Mouse (Mus musculus) liver, embryonic 13.5 days (tissue): Measurements from ENCODE around the gene Cd69. TPM values are rescaled to one million over a fixed set of nuclear protein-coding genes. Genes with fewer than 3 reads are reported as not detected.

Experiments
- ATAC-seq: fragments of 200-750 bp; cut with Nextera tagmentation; 2 replicates; pipeline ENCODE4 v1.8.0; 2017; ENCODE audit warnings: low read depth, mild to moderate bottlenecking, moderate number of reproducible peaks, moderate library complexity
- DNase-seq: peaks from one replicate; pipeline ENCODE4 v3.0.0; 2022
- H3K27ac ChIP-seq: fragments of 300-500 bp; sonication (generic); 2 replicates; pipeline ENCODE4 v1.5.1; 2015; ENCODE audit warnings: moderate library complexity, mild to moderate bottlenecking, inconsistent platforms
- H3K27me3 ChIP-seq: fragments of 300-500 bp; sonication (generic); 2 replicates; pipeline ENCODE4 v1.6.1; 2015; ENCODE audit warnings: mild to moderate bottlenecking, inconsistent platforms
- H3K36me3 ChIP-seq: fragments of 300-500 bp; sonication (generic); 2 replicates; pipeline ENCODE4 v1.6.1; 2015; ENCODE audit warnings: mild to moderate bottlenecking, inconsistent platforms
- H3K4me1 ChIP-seq: fragments of 300-500 bp; sonication (generic); replicated peaks from 2 replicates; pipeline ENCODE4 v1.6.1; 2015; ENCODE audit warnings: inconsistent platforms
- H3K4me2 ChIP-seq: fragments of 300-500 bp; sonication (generic); 2 replicates; pipeline ENCODE4 v1.6.1; 2015; ENCODE audit warnings: inconsistent platforms, mild to moderate bottlenecking, moderate library complexity
- H3K4me3 ChIP-seq: fragments of 300-500 bp; sonication (generic); replicated peaks from 2 replicates; pipeline ENCODE4 v1.5.1; 2015; ENCODE audit warnings: mild to moderate bottlenecking, inconsistent platforms
- H3K9ac ChIP-seq: fragments of 300-500 bp; sonication (generic); 2 replicates; pipeline ENCODE4 v1.6.1; 2015; ENCODE audit warnings: mild to moderate bottlenecking, inconsistent platforms
- H3K9me3 ChIP-seq: fragments of 300-500 bp; sonication (generic); replicated peaks from 2 replicates; pipeline ENCODE4 v1.6.1; 2016; ENCODE audit warnings: inconsistent platforms
- WGBS: fragments of 180-500 bp; shearing (Covaris S2); methylation state at CpG from one replicate; pipeline ENCODE4 v1.1.7; 2015; ENCODE audit not compliant: insufficient replicate concordance; 5-methylcytosine and 5-hydroxymethylcytosine counted together
- polyA plus RNA-seq: library from polyadenylated mRNA; unstranded; fragments of >200 nt; fragmentation: Nextera tagmentation; extraction: Ambion mirVana; gene quantifications from 2 replicates; pipeline ENCODE4 v1.2.1, GENCODE M21; 2015

The Cd69 gene
- polyA plus RNA-seq, 1 experiment from 2014 or later: 0.91 TPM

DNA sequence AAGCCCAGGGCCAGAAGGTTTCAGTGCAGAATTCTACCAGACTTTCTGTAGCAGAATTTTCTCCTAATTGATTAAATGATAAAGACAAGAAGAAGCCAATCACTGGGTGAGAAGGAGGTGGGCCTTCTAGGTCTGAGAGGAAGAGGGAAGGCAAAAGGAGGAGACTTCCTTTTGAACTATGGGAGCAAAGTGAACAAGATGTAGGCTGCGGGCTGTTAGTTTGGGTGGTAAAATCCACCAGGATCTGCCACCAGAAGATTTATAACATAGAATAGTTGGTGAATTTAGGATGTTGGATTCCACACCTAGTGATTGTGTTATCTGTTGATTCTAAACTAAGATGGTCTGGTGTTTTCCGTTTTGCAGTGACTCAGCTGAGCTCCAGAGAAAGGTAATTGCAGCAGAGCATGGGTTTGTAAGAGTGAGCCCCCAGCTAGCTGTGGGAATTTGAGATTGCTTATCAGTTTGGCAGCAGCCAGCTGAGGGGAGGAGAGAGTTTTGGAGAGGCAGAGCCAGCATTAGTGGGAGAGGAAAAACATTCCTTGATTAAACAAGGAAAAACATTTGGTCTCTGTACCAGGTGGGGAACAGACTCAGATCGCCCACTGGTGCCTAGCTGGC lies 55.2 kb downstream of the Cd69 start:
- H3K27ac ChIP-seq: peak overlapping the region; percentile 50
- 51% methylated on average over 3 of the region's 3 CpGs for WGBS
- no peaks in the 10 kb centered on the region for H3K27me3 ChIP-seq
- ATAC-seq (peak; percentile 77), DNase-seq (peak; percentile 50)
- H3K36me3 ChIP-seq: no peaks in the 10 kb centered on the region
- no peak overlapping the region for H3K9ac ChIP-seq
- peaks cover 56% of the 10 kb centered on the region for H3K4me1 ChIP-seq
- H3K9me3 ChIP-seq: no peaks in the 10 kb centered on the region
- no peak overlapping the region for H3K4me3 ChIP-seq
- H3K4me2 ChIP-seq: peak overlapping the region; percentile 38

DNA sequence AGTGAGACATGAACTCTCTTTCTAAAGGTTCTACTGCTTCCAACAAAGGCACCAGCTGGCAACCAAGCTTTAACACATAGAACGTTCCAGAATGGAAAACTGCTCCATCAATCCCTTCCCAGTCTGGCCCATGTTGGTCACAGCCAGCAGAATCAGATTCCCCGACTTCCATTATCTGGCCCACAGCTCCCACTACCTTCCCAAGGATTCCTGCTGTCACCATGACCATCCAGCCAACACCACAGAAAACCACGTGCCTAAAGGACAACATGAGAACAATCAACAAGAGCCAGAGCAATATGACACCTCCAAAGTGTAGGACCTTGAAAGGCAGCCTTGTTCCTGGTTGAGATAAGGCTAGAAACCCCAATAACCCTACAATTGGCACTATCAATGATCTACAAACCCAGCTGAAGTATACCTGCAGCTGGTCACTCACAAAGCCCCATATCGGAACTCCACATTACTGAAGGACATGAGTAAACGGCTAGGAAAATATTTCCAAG lies 57.0 kb downstream of the Cd69 start:
- no peak for DNase-seq
- H3K4me2 ChIP-seq: no peak overlapping the region
- H3K9me3 ChIP-seq: no peaks in the 10 kb centered on the region
- no peak for ATAC-seq
- H3K4me3 ChIP-seq: no peak overlapping the region
- no peaks in the 10 kb centered on the region for H3K27me3 ChIP-seq
- H3K36me3 ChIP-seq: no peaks in the 10 kb centered on the region
- H3K4me1 ChIP-seq: peaks cover 50% of the 10 kb centered on the region
- H3K27ac ChIP-seq: no peak overlapping the region
- WGBS: 75% methylated on average over 5 of the region's 5 CpGs
- no peak overlapping the region for H3K9ac ChIP-seq

Other genes with a start within 250 kb of the Cd69 start
- 0.41 and 0.47 TPM in 2 replicates for gene Klrb1f, start 229.5 kb downstream of the Cd69 start, polyA plus RNA-seq
- gene Clec2e, start 174.5 kb downstream of the Cd69 start, polyA plus RNA-seq: not detected in 2 replicates
- gene Clec2d, start 94.8 kb downstream of the Cd69 start, polyA plus RNA-seq: 0.13 and 0.15 TPM in 2 replicates
- gene 4922502D21Rik, start 56.4 kb upstream of the Cd69 start, polyA plus RNA-seq: not detected in 2 replicates
- gene Clec12a, start 67.3 kb upstream of the Cd69 start, polyA plus RNA-seq: 5.7 and 7.0 TPM in 2 replicates
- 0.09 TPM in 1 of 2 replicates, not detected in the other for gene Clec12b, start 110.4 kb upstream of the Cd69 start, polyA plus RNA-seq
- gene Clec1b, start 121.9 kb upstream of the Cd69 start, polyA plus RNA-seq: 27.1 and 31.4 TPM in 2 replicates
- 0.13 and 0.17 TPM in 2 replicates for gene Clec9a, start 133.4 kb upstream of the Cd69 start, polyA plus RNA-seq
- gene Clec1a, start 176.6 kb upstream of the Cd69 start, polyA plus RNA-seq: 0.19 and 0.37 TPM in 2 replicates
- 0.65 and 0.95 TPM in 2 replicates for gene Olr1, start 231.7 kb upstream of the Cd69 start, polyA plus RNA-seq
- gene Tmem52b, start 237.1 kb upstream of the Cd69 start, polyA plus RNA-seq: not detected in 2 replicates